Mouse (Mus musculus) heart, embryonic 16.5 days (tissue): ENCODE measurements around the gene Prf1. TPM values are rescaled to one million over a fixed set of nuclear protein-coding genes. Genes with fewer than 3 reads are reported as not detected.

Experiments used
- ATAC-seq: fragments of 200-750 bp; cut with Nextera tagmentation; replicated peaks from 2 replicates; pipeline ENCODE4 v1.8.0; 2017; ENCODE audit warnings: moderate number of reproducible peaks; ENCODE audit not compliant: insufficient read depth, low FRiP score; ENCODE audit errors: extremely low read depth
- H3K27ac ChIP-seq: fragments of 300-500 bp; sonication (generic); 2 replicates; pipeline ENCODE4 v1.5.1; 2014; ENCODE audit warnings: mild to moderate bottlenecking, low read length, control low read depth, moderate library complexity
- H3K27me3 ChIP-seq: fragments of 300-500 bp; sonication (generic); 2 replicates; pipeline ENCODE4 v1.6.1; 2014; ENCODE audit warnings: low read length, mixed read lengths; ENCODE audit not compliant: control insufficient read depth, insufficient read depth
- H3K36me3 ChIP-seq: fragments of 300-500 bp; sonication (generic); 2 replicates; pipeline ENCODE4 v1.6.1; 2014; ENCODE audit not compliant: control insufficient read depth, insufficient read depth
- H3K4me1 ChIP-seq: fragments of 300-500 bp; sonication (generic); 2 replicates; pipeline ENCODE4 v1.6.1; 2014; ENCODE audit warnings: low read length, mixed read lengths; ENCODE audit not compliant: control insufficient read depth, insufficient read depth
- H3K4me2 ChIP-seq: fragments of 300-500 bp; sonication (generic); 2 replicates; pipeline ENCODE4 v1.6.1; 2014; ENCODE audit warnings: low read depth, mild to moderate bottlenecking, control low read depth, low read length
- H3K4me3 ChIP-seq: fragments of 300-500 bp; sonication (generic); 2 replicates; pipeline ENCODE4 v1.5.1; 2014; ENCODE audit warnings: mild to moderate bottlenecking, control low read depth, low read length
- H3K9ac ChIP-seq: fragments of 300-500 bp; sonication (generic); 2 replicates; pipeline ENCODE4 v1.6.1; 2014; ENCODE audit warnings: low read length, control low read depth
- H3K9me3 ChIP-seq: fragments of 300-500 bp; sonication (generic); replicated peaks from 2 replicates; pipeline ENCODE4 v1.6.1; 2016; ENCODE audit warnings: low read length; ENCODE audit not compliant: control insufficient read depth
- WGBS: fragments of 180-500 bp; shearing (Covaris S2); extraction: QIAGEN DNeasy Blood & Tissue Kit; methylation state at CpG from one replicate; pipeline ENCODE4 v1.1.7; 2014; 5-methylcytosine and 5-hydroxymethylcytosine counted together
- polyA plus RNA-seq: library from polyadenylated mRNA; unstranded; fragments of >200 nt; fragmentation: Nextera tagmentation; extraction: Ambion mirVana; gene quantifications from 2 replicates; pipeline ENCODE4 v1.2.1, GENCODE M21; 2015

The Prf1 gene
- polyA plus RNA-seq, 1 experiment from 2014 or later, result 0.13 TPM

- Histone ChIP-seq H3K4me2 (no peak overlapping the region), H3K4me3 (no peak overlapping the region), H3K36me3 (no peaks in the 10 kb centered on the region), H3K9ac (no peak overlapping the region), H3K27me3 (peaks cover 5% of the 10 kb centered on the region; the same call in 1 of the 2 replicates), H3K27ac (peak overlapping the region; percentile 40), H3K9me3 (no peaks in the 10 kb centered on the region), H3K4me1 (peaks cover 6% of the 10 kb centered on the region; the same call in 1 of the 2 replicates)
- 56% methylated on average over 14 of the region's 14 CpGs for WGBS
- peak; percentile 45 for ATAC-seq
Observed at GRCm38 (mm10) chr10:61277918-61278674, 19.5 kb upstream of the Prf1 start.

DNA sequence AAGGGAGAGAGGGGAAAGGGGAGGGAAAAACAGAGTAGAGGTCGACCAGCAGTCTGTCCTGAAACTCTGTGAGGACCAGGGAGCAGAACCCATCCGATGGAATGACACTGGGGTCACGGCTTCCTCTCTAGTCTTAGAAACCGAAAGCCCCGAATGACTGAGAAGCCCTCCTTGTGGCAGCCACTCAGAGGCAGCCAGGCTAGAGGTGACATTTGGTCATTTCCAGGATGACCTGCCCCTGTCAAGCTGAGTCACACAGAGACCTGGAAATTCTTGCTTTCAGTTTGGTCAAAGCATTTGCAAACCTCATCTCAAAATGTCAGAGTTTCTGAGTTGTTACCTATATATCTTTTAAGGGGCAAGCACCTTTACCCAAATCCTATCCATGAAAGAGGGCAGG is 16.5 kb upstream of the Prf1 start:
- 69% methylated on average over 5 of the region's 5 CpGs for WGBS
- no peak overlapping the region for H3K4me3 ChIP-seq

DNA sequence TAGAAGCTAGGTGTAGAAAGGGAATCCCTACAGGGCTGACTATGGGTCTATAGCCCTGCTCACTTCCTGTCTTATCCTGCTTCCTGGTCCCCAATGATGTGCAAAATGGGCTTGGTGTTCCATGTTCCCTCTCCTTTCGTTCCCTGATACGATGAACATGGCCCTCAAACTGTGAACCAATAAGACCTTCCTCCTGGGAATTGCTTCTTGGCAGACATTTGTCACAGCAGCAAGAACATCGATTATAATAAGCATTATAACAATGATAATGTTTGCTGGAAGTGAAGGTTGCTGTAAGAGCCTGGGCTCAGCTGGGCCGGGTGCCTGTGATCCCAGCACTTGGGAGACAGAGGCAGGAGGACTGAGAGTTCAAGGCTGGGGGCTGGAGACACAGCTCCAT is 13.3 kb upstream of the Prf1 start:
- Histone ChIP-seq H3K4me3 (no peak overlapping the region), H3K36me3 (no peaks in the 10 kb centered on the region), H3K4me1 (peaks cover 13% of the 10 kb centered on the region; the same call in 1 of the 2 replicates), H3K27me3 (no peaks in the 10 kb centered on the region), H3K4me2 (no peak overlapping the region), H3K9me3 (no peaks in the 10 kb centered on the region), H3K9ac (no peak overlapping the region), H3K27ac (no peak overlapping the region)
- 86% methylated on average over 4 of the region's 4 CpGs for WGBS
- no peak for ATAC-seq

More for the DNA sequence above, 16.5 kb upstream of the Prf1 start:
- Histone ChIP-seq H3K9ac (no peak overlapping the region), H3K4me2 (no peak overlapping the region), H3K4me1 (peaks cover 5% of the 10 kb centered on the region; the same call in 1 of the 2 replicates), H3K9me3 (no peaks in the 10 kb centered on the region), H3K27me3 (no peaks in the 10 kb centered on the region), H3K36me3 (no peaks in the 10 kb centered on the region), H3K27ac (no peak overlapping the region)
- ATAC-seq, result no peak

DNA sequence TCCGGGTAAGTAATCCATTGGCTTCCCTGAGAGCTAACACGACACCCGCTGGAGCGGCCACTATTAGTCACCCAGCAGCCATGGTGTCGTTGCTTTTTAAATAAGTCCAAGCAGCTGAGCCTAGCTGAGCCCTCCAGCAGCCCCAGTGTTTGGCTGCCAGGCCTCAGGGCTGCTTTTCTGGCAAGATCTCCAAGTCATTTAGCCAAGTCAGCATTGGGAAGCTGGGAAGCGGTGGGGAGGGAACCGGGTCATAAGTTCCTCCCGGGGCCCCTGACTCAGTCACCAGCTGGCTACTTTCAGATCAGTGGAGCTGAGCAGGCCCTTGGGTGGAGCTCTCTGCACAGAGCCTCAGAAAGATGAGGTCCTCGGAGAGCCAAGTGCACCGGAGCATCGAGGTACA is 12.4 kb upstream of the Prf1 start:
- H3K4me3 ChIP-seq, result no peak overlapping the region
- ATAC-seq, result peak; percentile 49
- peak overlapping the region; percentile 6; the same call in 1 of the 2 replicates for H3K27ac ChIP-seq
- peaks cover 16% of the 10 kb centered on the region for H3K4me1 ChIP-seq
- no peak overlapping the region for H3K4me2 ChIP-seq
- no peaks in the 10 kb centered on the region for H3K27me3 ChIP-seq
- H3K9me3 ChIP-seq, result no peaks in the 10 kb centered on the region
- no peaks in the 10 kb centered on the region for H3K36me3 ChIP-seq
- WGBS, result 77% methylated on average over 11 of the region's 11 CpGs
- H3K9ac ChIP-seq, result no peak overlapping the region

GRCm38 (mm10) chr10:61286246-61286645 is 11.4 kb upstream of the Prf1 start:
- H3K9ac ChIP-seq, result no peak overlapping the region
- no peaks in the 10 kb centered on the region for H3K27me3 ChIP-seq
- H3K4me2 ChIP-seq, result no peak overlapping the region
- H3K9me3 ChIP-seq, result no peaks in the 10 kb centered on the region
- 44% methylated on average over 7 of the region's 7 CpGs for WGBS
- peak overlapping the region; percentile 72 for H3K27ac ChIP-seq
- H3K36me3 ChIP-seq, result no peaks in the 10 kb centered on the region
- peak; percentile 55; the same call in 1 of the 2 replicates for ATAC-seq
- H3K4me1 ChIP-seq, result peaks cover 16% of the 10 kb centered on the region
- H3K4me3 ChIP-seq, result no peak overlapping the region

GRCm38 (mm10) chr10:61290016-61290415 is 7.6 kb upstream of the Prf1 start:
- peaks cover 16% of the 10 kb centered on the region for H3K4me1 ChIP-seq
- H3K9ac ChIP-seq, result no peak overlapping the region; the same call in 1 of the 2 replicates
- no peak overlapping the region for H3K4me2 ChIP-seq
- H3K27ac ChIP-seq, result peak overlapping the region; percentile 84
- H3K9me3 ChIP-seq, result no peaks in the 10 kb centered on the region
- WGBS, result 45% methylated on average over 2 of the region's 2 CpGs
- ATAC-seq, result peak; percentile 78
- no peaks in the 10 kb centered on the region for H3K27me3 ChIP-seq
- no peak overlapping the region for H3K4me3 ChIP-seq
- no peaks in the 10 kb centered on the region for H3K36me3 ChIP-seq

DNA sequence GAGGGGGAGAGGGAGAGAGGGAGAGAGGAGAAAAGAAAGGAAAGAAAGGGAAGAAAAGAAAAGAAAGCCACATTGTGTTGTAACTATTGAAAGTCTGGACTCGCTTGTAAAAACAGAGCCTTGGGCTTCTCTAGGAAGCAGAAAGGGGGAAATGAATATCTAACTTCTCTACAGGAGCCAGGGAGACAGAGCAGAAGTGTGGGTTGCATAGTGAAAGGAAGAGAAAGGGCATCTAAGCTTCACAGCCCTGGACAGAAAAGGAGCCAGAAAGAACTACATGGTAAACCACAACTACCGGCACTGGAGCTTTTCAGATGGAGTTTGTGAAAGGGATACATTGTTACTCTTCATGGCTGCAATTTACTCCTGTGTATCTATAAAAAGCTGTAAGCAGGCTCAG is 7.2 kb upstream of the Prf1 start:
- H3K9ac ChIP-seq, result peak overlapping the region; percentile 24; the same call in 1 of the 2 replicates
- WGBS, result 51% methylated on average over 2 of the region's 2 CpGs
- H3K27ac ChIP-seq, result peak overlapping the region; percentile 84

GRCm38 (mm10) chr10:61294242-61294641 is 3.4 kb upstream of the Prf1 start:
- no peaks in the 10 kb centered on the region for H3K9me3 ChIP-seq
- WGBS, result 51% methylated on average over 8 of the region's 8 CpGs
- no peaks in the 10 kb centered on the region for H3K27me3 ChIP-seq
- ATAC-seq, result no peak
- peaks cover 4% of the 10 kb centered on the region for H3K4me1 ChIP-seq
- no peak overlapping the region for H3K27ac ChIP-seq
- H3K4me3 ChIP-seq, result no peak overlapping the region
- H3K36me3 ChIP-seq, result no peaks in the 10 kb centered on the region
- no peak overlapping the region for H3K9ac ChIP-seq
- no peak overlapping the region for H3K4me2 ChIP-seq

More for the DNA sequence above, 7.2 kb upstream of the Prf1 start:
- ATAC-seq, result no peak
- Histone ChIP-seq H3K27me3 (no peaks in the 10 kb centered on the region), H3K4me2 (no peak overlapping the region), H3K4me1 (peaks cover 16% of the 10 kb centered on the region), H3K4me3 (no peak overlapping the region), H3K36me3 (no peaks in the 10 kb centered on the region), H3K9me3 (no peaks in the 10 kb centered on the region)

- H3K4me2 ChIP-seq, result no peak overlapping the region
- no peaks in the 10 kb centered on the region for H3K4me1 ChIP-seq
- 63% methylated on average over 8 of the region's 8 CpGs for WGBS
Observed at GRCm38 (mm10) chr10:61296713-61297445, 754 bp upstream of the Prf1 start.

More at GRCm38 (mm10) chr10:61296713-61297445, 754 bp upstream of the Prf1 start:
- no peak for ATAC-seq
- Histone ChIP-seq H3K36me3 (no peaks in the 10 kb centered on the region), H3K4me3 (no peak overlapping the region), H3K9me3 (no peaks in the 10 kb centered on the region), H3K27me3 (no peaks in the 10 kb centered on the region), H3K9ac (no peak overlapping the region), H3K27ac (no peak overlapping the region)
